Comparison of ENCODE assay signal across 14 mouse cellular contexts in the genomic region with DNA sequence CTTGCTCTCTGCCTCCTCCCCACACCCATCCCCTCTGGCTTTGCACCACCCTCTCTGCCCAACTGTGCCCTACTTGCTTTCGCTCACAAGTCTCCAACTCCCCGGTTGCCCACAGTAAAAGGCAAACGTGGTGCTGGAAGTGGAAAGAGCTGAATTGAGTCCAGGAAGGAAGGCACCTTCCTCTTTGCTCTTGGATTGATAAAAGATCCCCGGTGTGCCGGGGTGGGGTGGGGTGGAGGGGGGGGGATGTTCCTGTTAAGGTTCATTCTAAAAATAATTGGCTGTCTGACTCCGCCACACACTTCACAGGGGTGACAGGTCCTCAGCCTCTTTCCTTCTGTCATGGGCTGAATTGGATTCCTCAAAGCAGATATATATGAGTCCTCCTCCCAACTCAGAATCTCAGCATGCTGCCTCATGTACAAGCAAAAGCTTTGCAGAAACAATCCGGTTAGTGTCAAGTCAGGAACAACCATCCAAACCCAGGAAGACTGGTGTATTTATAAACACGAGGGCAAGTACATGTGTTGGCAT. TPM values are rescaled to one million over a fixed set of nuclear protein-coding genes. Genes with fewer than 3 reads are reported as not detected.
DNase-seq lines count a peak whose midpoint lies in the region; ATAC-seq lines count a peak whose summit lies in the region.
"Had no signal": no experiment of that assay in that cellular context is flagged by ENCODE, and none has a peak within 500 bp of the region (broad histone marks: within the 10 kb centered on the region; RNA-seq: fewer than 3 reads in every experiment).

No protein-coding gene starts in this region.

- H3K27ac ChIP-seq in embryonic facial prominence, embryonic 13.5 days: peak overlapping the region; percentile 57; the same call in 1 of the 2 replicates
- no peak overlapping the region for H3K27ac ChIP-seq in embryonic facial prominence, embryonic 10.5 days (replicated peaks)
- peak overlapping the region; percentile 65 for H3K27ac ChIP-seq in kidney, embryonic 15.5 days
- H3K27ac ChIP-seq in intestine, embryonic 16.5 days (ENCODE audit: low read length): 0 out of 2 replicates have a peak overlapping the region, but pooled peaks have one; percentile 9
- H3K27ac ChIP-seq: liver, embryonic 13.5 days; macrophage; midbrain, embryonic 15.5 days had no signal

- no peak for DNase-seq in embryonic facial prominence, embryonic 10.5 days (ENCODE audit: low spot score)
- no peak for DNase-seq in kidney, postnatal 4 days
- peak; percentile 20 for DNase-seq in brain, adult 2 months (ENCODE audit: low read depth, low spot score)
- DNase-seq in thymus, postnatal 0 days (ENCODE audit: low spot score): no peak
- DNase-seq in right cerebral cortex, adult 18-20 months: no peak
- DNase-seq: liver, embryonic 13.5 days; right cerebral cortex, postnatal 4 days; thymus, postnatal 25 days had no signal

- no peaks in the 10 kb centered on the region for H3K27me3 ChIP-seq in embryonic facial prominence, embryonic 13.5 days
- no peaks in the 10 kb centered on the region for H3K27me3 ChIP-seq in embryonic facial prominence, embryonic 10.5 days (replicated peaks; ENCODE audit: low read depth, poor library complexity, severe bottlenecking)
- H3K27me3 ChIP-seq in kidney, embryonic 15.5 days: no peaks in the 10 kb centered on the region
- no peaks in the 10 kb centered on the region for H3K27me3 ChIP-seq in intestine, embryonic 16.5 days (replicated peaks; ENCODE audit: control insufficient read depth, insufficient read depth, low read length)
- H3K27me3 ChIP-seq: liver, embryonic 13.5 days; midbrain, embryonic 15.5 days had no signal

- no peaks in the 10 kb centered on the region for H3K9me3 ChIP-seq in embryonic facial prominence, embryonic 13.5 days
- H3K9me3 ChIP-seq in embryonic facial prominence, embryonic 10.5 days: no peaks in the 10 kb centered on the region
- no peaks in the 10 kb centered on the region for H3K9me3 ChIP-seq in kidney, embryonic 15.5 days (replicated peaks)
- H3K9me3 ChIP-seq in intestine, embryonic 16.5 days (ENCODE audit: control insufficient read depth, low read length): no peaks in the 10 kb centered on the region
- H3K9me3 ChIP-seq: liver, embryonic 13.5 days; midbrain, embryonic 15.5 days had no signal

- peaks cover 37% of the 10 kb centered on the region for H3K4me1 ChIP-seq in embryonic facial prominence, embryonic 13.5 days
- H3K4me1 ChIP-seq in embryonic facial prominence, embryonic 10.5 days: peaks cover 29% of the 10 kb centered on the region
- H3K4me1 ChIP-seq in kidney, embryonic 15.5 days: peaks cover 48% of the 10 kb centered on the region
- H3K4me1 ChIP-seq in intestine, embryonic 16.5 days (ENCODE audit: control insufficient read depth, insufficient read depth, low read length): peaks cover 18% of the 10 kb centered on the region; the same call in 1 of the 2 replicates
- H3K4me1 ChIP-seq: liver, embryonic 13.5 days; midbrain, embryonic 15.5 days had no signal

- H3K9ac ChIP-seq in embryonic facial prominence, embryonic 13.5 days: no peak overlapping the region
- no peak overlapping the region for H3K9ac ChIP-seq in kidney, embryonic 15.5 days
- no peak overlapping the region for H3K9ac ChIP-seq in intestine, embryonic 16.5 days (ENCODE audit: low read depth, low read length)
- H3K9ac ChIP-seq: liver, embryonic 13.5 days; midbrain, embryonic 15.5 days had no signal

- H3K36me3 ChIP-seq in embryonic facial prominence, embryonic 13.5 days: peaks cover 42% of the 10 kb centered on the region
- H3K36me3 ChIP-seq in embryonic facial prominence, embryonic 10.5 days (replicated peaks): peaks cover 62% of the 10 kb centered on the region
- peaks cover 11% of the 10 kb centered on the region; the same call in 1 of the 2 replicates for H3K36me3 ChIP-seq in kidney, embryonic 15.5 days
- H3K36me3 ChIP-seq in intestine, embryonic 16.5 days (ENCODE audit: control insufficient read depth, insufficient read depth, low read length): no peaks in the 10 kb centered on the region
- H3K36me3 ChIP-seq: liver, embryonic 13.5 days; midbrain, embryonic 15.5 days had no signal

- H3K4me2 ChIP-seq in embryonic facial prominence, embryonic 13.5 days: peak overlapping the region; percentile 16; the same call in 1 of the 2 replicates
- H3K4me2 ChIP-seq in kidney, embryonic 15.5 days: no peak overlapping the region
- H3K4me2 ChIP-seq in intestine, embryonic 16.5 days (ENCODE audit: low read depth, low read length): no peak overlapping the region
- H3K4me2 ChIP-seq: liver, embryonic 13.5 days; midbrain, embryonic 15.5 days had no signal

- H3K4me3 ChIP-seq in embryonic facial prominence, embryonic 13.5 days: no peak overlapping the region
- no peak overlapping the region for H3K4me3 ChIP-seq in embryonic facial prominence, embryonic 10.5 days
- no peak overlapping the region for H3K4me3 ChIP-seq in kidney, embryonic 15.5 days (replicated peaks)
- H3K4me3 ChIP-seq in intestine, embryonic 16.5 days (ENCODE audit: low read length): no peak overlapping the region
- H3K4me3 ChIP-seq: liver, embryonic 13.5 days; midbrain, embryonic 15.5 days had no signal

- ATAC-seq in embryonic facial prominence, embryonic 13.5 days (ENCODE audit: insufficient number of reproducible peaks, insufficient read depth, low FRiP score, low TSS enrichment, low read depth): no peak
- ATAC-seq in kidney, embryonic 15.5 days (replicated peaks; ENCODE audit: low FRiP score): no peak
- ATAC-seq in intestine, embryonic 16.5 days: no peak
- ATAC-seq: midbrain, embryonic 15.5 days; Patski had no signal

- 56% methylated on average over 8 of the region's 8 CpGs for WGBS in embryonic facial prominence, embryonic 13.5 days
- 79% methylated on average over 8 of the region's 8 CpGs for WGBS in embryonic facial prominence, embryonic 10.5 days
- WGBS in kidney, embryonic 15.5 days: 67% methylated on average over 8 of the region's 8 CpGs
- WGBS in intestine, embryonic 16.5 days: 66% methylated on average over 8 of the region's 8 CpGs

RNA-seq across cellular contexts. Expression of gene Ntf3, which starts 24.6 kb away (rescaled TPM):
- 35.3 and 41.1 TPM in 2 replicates for polyA plus RNA-seq in embryonic facial prominence, embryonic 13.5 days (2015; fragmentation: Nextera tagmentation; extraction: Ambion mirVana)
- polyA plus RNA-seq in embryonic facial prominence, embryonic 10.5 days (2016; fragmentation: Nextera tagmentation; extraction: Ambion mirVana): 19.4 and 19.9 TPM in 2 replicates
- 16.2 and 16.6 TPM in 2 replicates for polyA plus RNA-seq in kidney, embryonic 15.5 days (2015; fragmentation: Nextera tagmentation; extraction: Ambion mirVana)
- polyA plus RNA-seq in intestine, embryonic 16.5 days (2015; fragmentation: Nextera tagmentation; extraction: Ambion mirVana): 5.7 and 6.7 TPM in 2 replicates
- 0.20 and 0.33 TPM in 2 replicates for polyA plus RNA-seq in thymus, postnatal 0 days (2015; fragmentation: Nextera tagmentation; extraction: Ambion mirVana)
- polyA plus RNA-seq: macrophage, Patski had no signal
